Mouse (Mus musculus) forebrain, embryonic 16.5 days (tissue): ENCODE results near the gene Gm9945. TPM values are rescaled to one million over a fixed set of nuclear protein-coding genes. Genes with fewer than 3 reads are reported as not detected.
A peak's percentile ranks its signal among the peaks of the same experiment; 100 is the strongest.

Experiments used
- ATAC-seq: fragments of 200-750 bp; cut with Nextera tagmentation; 2 replicates; pipeline ENCODE4 v1.8.0; 2017; ENCODE audit warnings: mild to moderate bottlenecking, moderate library complexity
- H3K27ac ChIP-seq: fragments of 300-500 bp; sonication (generic); 2 replicates; pipeline ENCODE4 v1.5.1; 2014; ENCODE audit warnings: low read length, control low read depth
- H3K27me3 ChIP-seq: fragments of 300-500 bp; sonication (generic); replicated peaks from 2 replicates; pipeline ENCODE4 v1.6.1; 2014; ENCODE audit warnings: low read length; ENCODE audit not compliant: control insufficient read depth, insufficient read depth
- H3K36me3 ChIP-seq: fragments of 300-500 bp; sonication (generic); 2 replicates; pipeline ENCODE4 v1.6.1; 2014; ENCODE audit not compliant: control insufficient read depth, insufficient read depth
- H3K4me1 ChIP-seq: fragments of 300-500 bp; sonication (generic); replicated peaks from 2 replicates; pipeline ENCODE4 v1.6.1; 2014; ENCODE audit warnings: low read length; ENCODE audit not compliant: control insufficient read depth, insufficient read depth
- H3K4me2 ChIP-seq: fragments of 300-500 bp; sonication (generic); 2 replicates; pipeline ENCODE4 v1.6.1; 2014; ENCODE audit warnings: mild to moderate bottlenecking, low read length, control low read depth
- H3K4me3 ChIP-seq: fragments of 300-500 bp; sonication (generic); replicated peaks from 2 replicates; pipeline ENCODE4 v1.5.1; 2014; ENCODE audit warnings: mild to moderate bottlenecking, low read length, control low read depth
- H3K9ac ChIP-seq: fragments of 300-500 bp; sonication (generic); replicated peaks from 2 replicates; pipeline ENCODE4 v1.6.1; 2014; ENCODE audit warnings: low read depth, low read length, control low read depth
- H3K9me3 ChIP-seq: fragments of 300-500 bp; sonication (generic); 2 replicates; pipeline ENCODE4 v1.6.1; 2016; ENCODE audit warnings: low read length; ENCODE audit not compliant: control insufficient read depth
- WGBS: fragments of 180-500 bp; shearing (Covaris S2); extraction: QIAGEN DNeasy Blood & Tissue Kit; methylation state at CpG from one replicate; pipeline ENCODE4 v1.1.7; 2014; 5-methylcytosine and 5-hydroxymethylcytosine counted together
- polyA plus RNA-seq: library from polyadenylated mRNA; unstranded; fragments of >200 nt; fragmentation: Nextera tagmentation; extraction: Ambion mirVana; gene quantifications from 2 replicates; pipeline ENCODE4 v1.2.1, GENCODE M21; 2015

Gm9945 gene
- polyA plus RNA-seq, 1 experiment from 2014 or later, result not detected

GRCm38 (mm10) chr11:53472709-53473108 lies 7.3 kb upstream of the Gm9945 start:
- H3K4me2 ChIP-seq, result no peak overlapping the region
- no peak overlapping the region for H3K27ac ChIP-seq
- no peak overlapping the region for H3K4me3 ChIP-seq
- no peak for ATAC-seq
- no peaks in the 10 kb centered on the region for H3K36me3 ChIP-seq
- no peak overlapping the region for H3K9ac ChIP-seq
- H3K4me1 ChIP-seq, result peaks cover 37% of the 10 kb centered on the region
- 69% methylated on average over 3 of the region's 3 CpGs for WGBS
- H3K27me3 ChIP-seq, result peaks cover under 1% of the 10 kb centered on the region; the same call in 1 of the 2 replicates
- no peaks in the 10 kb centered on the region for H3K9me3 ChIP-seq

- H3K27me3 ChIP-seq, result peaks cover 28% of the 10 kb centered on the region
- peaks cover 42% of the 10 kb centered on the region for H3K4me1 ChIP-seq
- peak overlapping the region; percentile 77 for H3K27ac ChIP-seq
- WGBS, result 16% methylated on average over 8 of the region's 8 CpGs
- no peak overlapping the region; the same call in 1 of the 2 replicates for H3K9ac ChIP-seq
- H3K9me3 ChIP-seq, result peaks cover 5% of the 10 kb centered on the region; the same call in 1 of the 2 replicates
- no peaks in the 10 kb centered on the region for H3K36me3 ChIP-seq
- ATAC-seq, result peak; percentile 41; the same call in 1 of the 2 replicates
- H3K4me2 ChIP-seq, result peak overlapping the region; percentile 46
- peak overlapping the region; percentile 10 for H3K4me3 ChIP-seq
These were observed 4.3 kb upstream of the Gm9945 start for GRCm38 (mm10) chr11:53475620-53476019.

- H3K27ac ChIP-seq, result no peak overlapping the region
- peaks cover 33% of the 10 kb centered on the region for H3K27me3 ChIP-seq
- no peaks in the 10 kb centered on the region for H3K36me3 ChIP-seq
- no peak overlapping the region for H3K4me3 ChIP-seq
- peaks cover 5% of the 10 kb centered on the region; the same call in 1 of the 2 replicates for H3K9me3 ChIP-seq
- 45% methylated on average over 7 of the region's 7 CpGs for WGBS
- no peak for ATAC-seq
- H3K9ac ChIP-seq, result no peak overlapping the region
- H3K4me2 ChIP-seq, result no peak overlapping the region; the same call in 1 of the 2 replicates
- H3K4me1 ChIP-seq, result peaks cover 39% of the 10 kb centered on the region
These were observed 2.1 kb upstream of the Gm9945 start for GRCm38 (mm10) chr11:53477833-53478232.

GRCm38 (mm10) chr11:53478383-53479170 lies 1.4 kb upstream of the Gm9945 start:
- Histone ChIP-seq H3K4me1 (peaks cover 39% of the 10 kb centered on the region), H3K36me3 (no peaks in the 10 kb centered on the region), H3K9me3 (peaks cover 5% of the 10 kb centered on the region; the same call in 1 of the 2 replicates), H3K9ac (peak overlapping the region; percentile 52), H3K4me3 (peak overlapping the region; percentile 51), H3K4me2 (peak overlapping the region; percentile 69), H3K27ac (no peak overlapping the region), H3K27me3 (peaks cover 33% of the 10 kb centered on the region)
- ATAC-seq, result 0 out of 2 replicates have a peak, but pooled peaks have one; percentile 1
- 5% methylated on average over 79 of the region's 79 CpGs for WGBS

GRCm38 (mm10) chr11:53479171-53479782 lies 689 bp upstream of the Gm9945 start:
- ATAC-seq, result peak; percentile 29; the same call in 1 of the 2 replicates
- peak overlapping the region; percentile 69 for H3K4me2 ChIP-seq
- peaks cover 33% of the 10 kb centered on the region for H3K27me3 ChIP-seq
- H3K27ac ChIP-seq, result no peak overlapping the region
- WGBS, result under 1% methylated on average over 61 of the region's 62 CpGs
- H3K9ac ChIP-seq, result peak overlapping the region; percentile 52
- peaks cover 5% of the 10 kb centered on the region; the same call in 1 of the 2 replicates for H3K9me3 ChIP-seq
- H3K36me3 ChIP-seq, result no peaks in the 10 kb centered on the region
- peaks cover 35% of the 10 kb centered on the region for H3K4me1 ChIP-seq
- peak overlapping the region; percentile 51 for H3K4me3 ChIP-seq

GRCm38 (mm10) chr11:53481088-53481730 lies 1.2 kb downstream of the Gm9945 start:
- Histone ChIP-seq H3K4me2 (no peak overlapping the region), H3K36me3 (no peaks in the 10 kb centered on the region), H3K9me3 (peaks cover 5% of the 10 kb centered on the region; the same call in 1 of the 2 replicates), H3K9ac (no peak overlapping the region), H3K4me3 (no peak overlapping the region), H3K4me1 (peaks cover 19% of the 10 kb centered on the region), H3K27ac (no peak overlapping the region), H3K27me3 (peaks cover 33% of the 10 kb centered on the region)
- 73% methylated on average over 4 of the region's 4 CpGs for WGBS
- ATAC-seq, result no peak

GRCm38 (mm10) chr11:53483159-53483891 lies 3.4 kb downstream of the Gm9945 start:
- H3K27me3 ChIP-seq, result peaks cover 27% of the 10 kb centered on the region
- ATAC-seq, result no peak
- H3K9ac ChIP-seq, result no peak overlapping the region
- H3K9me3 ChIP-seq, result peaks cover 5% of the 10 kb centered on the region; the same call in 1 of the 2 replicates
- peaks cover 18% of the 10 kb centered on the region for H3K4me1 ChIP-seq
- 77% methylated on average over 9 of the region's 9 CpGs for WGBS
- H3K4me2 ChIP-seq, result no peak overlapping the region
- no peak overlapping the region for H3K27ac ChIP-seq
- H3K36me3 ChIP-seq, result no peaks in the 10 kb centered on the region
- no peak overlapping the region for H3K4me3 ChIP-seq

GRCm38 (mm10) chr11:53485719-53486118 lies 5.8 kb downstream of the Gm9945 start:
- WGBS, result 49% methylated on average over 3 of the region's 3 CpGs
- no peak for ATAC-seq
- no peak overlapping the region for H3K4me3 ChIP-seq

More at GRCm38 (mm10) chr11:53485719-53486118, 5.8 kb downstream of the Gm9945 start:
- Histone ChIP-seq H3K36me3 (no peaks in the 10 kb centered on the region), H3K9ac (no peak overlapping the region), H3K27ac (no peak overlapping the region), H3K27me3 (peaks cover 4% of the 10 kb centered on the region), H3K4me1 (no peaks in the 10 kb centered on the region; the same call in 1 of the 2 replicates), H3K4me2 (no peak overlapping the region), H3K9me3 (no peaks in the 10 kb centered on the region)
